Mouse (Mus musculus) myocyte (in vitro differentiated cells): ENCODE data around the gene Gna11. TPM values are rescaled to one million over a fixed set of nuclear protein-coding genes. Genes with fewer than 3 reads are reported as not detected.

Experiments used
- H3K27me3 ChIP-seq: one replicate; pipeline ENCODE4 v1.6.1; 2011; ENCODE audit not compliant: control insufficient read depth, insufficient read depth, insufficient read length
- H3K36me3 ChIP-seq: one replicate; pipeline ENCODE4 v1.6.1; 2011; ENCODE audit not compliant: control insufficient read depth, insufficient read depth
- H3K4me2 ChIP-seq: one replicate; pipeline ENCODE4 v1.6.1; 2011; ENCODE audit warnings: low read depth, control low read depth
- H3K4me3 ChIP-seq: one replicate; pipeline ENCODE4 v1.5.1; 2011; ENCODE audit warnings: mild to moderate bottlenecking, control low read depth, moderate library complexity
- H3K79me2 ChIP-seq: one replicate; pipeline ENCODE4 v1.6.1; 2011; ENCODE audit not compliant: control insufficient read depth, insufficient read depth
- H3ac ChIP-seq: one replicate; pipeline ENCODE4 v1.6.1; 2011; ENCODE audit not compliant: control insufficient read depth, insufficient read length
- CEBPB ChIP-seq: IDR thresholded peaks from 2 replicates; pipeline ENCODE4 v1.6.1; 2011; ENCODE audit warnings: mild to moderate bottlenecking, moderate library complexity; ENCODE audit not compliant: poor library complexity, insufficient read depth, severe bottlenecking
- E2F4 ChIP-seq: IDR thresholded peaks from one replicate; pipeline ENCODE4 v1.6.1; 2011; ENCODE audit warnings: mild to moderate bottlenecking, control low read depth, moderate library complexity; ENCODE audit not compliant: insufficient read depth
- MAX ChIP-seq: IDR thresholded peaks from one replicate; pipeline ENCODE4 v1.6.1; 2011; ENCODE audit warnings: low read depth, mild to moderate bottlenecking, control low read depth
- MYOD1 ChIP-seq, 3 experiments: IDR thresholded peaks; one replicate each; pipeline ENCODE4 v1.6.1; 2011; ENCODE audit warnings: control low read depth in 2 of 3, low read depth in 2 of 3, mild to moderate bottlenecking in 2 of 3, moderate library complexity in 1 of 3; ENCODE audit not compliant: insufficient read length in 2 of 3, control insufficient read depth in 1 of 3
- MYOG ChIP-seq, 3 experiments: IDR thresholded peaks; one replicate each; pipeline ENCODE4 v1.6.1; 2011; ENCODE audit warnings: control low read depth in 2 of 3, low read depth in 2 of 3, mild to moderate bottlenecking in 2 of 3; ENCODE audit not compliant: insufficient read length in 2 of 3, control insufficient read depth in 1 of 3, insufficient read depth in 1 of 3
- POLR2A ChIP-seq: IDR thresholded peaks from one replicate; pipeline ENCODE4 v1.6.1; 2011; ENCODE audit warnings: low read depth, mild to moderate bottlenecking, control low read depth, moderate library complexity; ENCODE audit not compliant: insufficient read length
- POLR2AphosphoS2 ChIP-seq: IDR thresholded peaks from one replicate; pipeline ENCODE4 v1.6.1; 2011; ENCODE audit warnings: low read depth, control low read depth; ENCODE audit not compliant: insufficient read length
- REST ChIP-seq: IDR thresholded peaks from one replicate; pipeline ENCODE4 v1.6.1; 2011; ENCODE audit warnings: mild to moderate bottlenecking, control low read depth, moderate library complexity; ENCODE audit not compliant: insufficient read depth, insufficient read length
- SRF ChIP-seq: IDR thresholded peaks from one replicate; pipeline ENCODE4 v1.6.1; 2011; ENCODE audit warnings: low read depth; ENCODE audit not compliant: control insufficient read depth, insufficient read length
- TCF12 ChIP-seq: IDR thresholded peaks from one replicate; pipeline ENCODE4 v1.6.1; 2011; ENCODE audit warnings: mild to moderate bottlenecking, control low read depth; ENCODE audit not compliant: poor library complexity, insufficient read depth, severe bottlenecking
- TCF3 ChIP-seq: IDR thresholded peaks from one replicate; pipeline ENCODE4 v1.6.1; 2011; ENCODE audit warnings: low read depth, control low read depth; ENCODE audit not compliant: insufficient read length
- USF1 ChIP-seq: IDR thresholded peaks from one replicate; pipeline ENCODE4 v1.6.1; 2011; ENCODE audit warnings: low read depth, mild to moderate bottlenecking, control low read depth, moderate library complexity
- polyA plus RNA-seq: library from polyadenylated mRNA; unstranded; fragments of >200 nt; fragmentation: generic; extraction: Trizol; gene quantifications from one replicate; pipeline ENCODE4 v1.2.1, GENCODE M21; 2012; ENCODE audit warnings: missing spikeins

Gna11 gene
- polyA plus RNA-seq, 1 experiment: 58.2 TPM

GRCm38 (mm10) chr10:81543633-81544032 lies 1.4 kb downstream of the Gna11 start:
- H3K4me3 ChIP-seq: peak overlapping the region; percentile 44
- H3K27me3 ChIP-seq: no peaks in the 10 kb centered on the region
- peak overlapping the region; percentile 82 for H3ac ChIP-seq
- TF ChIP-seq SRF (no peak), CEBPB (no peak), MYOG (IDR thresholded peaks at IDR 0.05; ENCODE audit: control insufficient read depth in 1 of 3, insufficient read depth in 1 of 3, insufficient read length in 2 of 3, low read depth in 2 of 3) (no peak), TCF3 (no peak), POLR2AphosphoS2 (no peak), MAX (no peak), USF1 (no peak), E2F4 (no peak), REST (no peak), MYOD1 (IDR thresholded peaks at IDR 0.05; ENCODE audit: control insufficient read depth in 1 of 3, insufficient read length in 2 of 3, low read depth in 2 of 3) (no peak), POLR2A (no peak), TCF12 (no peak)
- H3K79me2 ChIP-seq: peaks cover 55% of the 10 kb centered on the region
- H3K4me2 ChIP-seq: peak overlapping the region; percentile 98
- no peaks in the 10 kb centered on the region for H3K36me3 ChIP-seq

- H3K27me3 ChIP-seq: no peaks in the 10 kb centered on the region
- TF ChIP-seq USF1: no peak
- TF ChIP-seq POLR2AphosphoS2: no peak
- TF ChIP-seq E2F4: no peak
- TF ChIP-seq MAX: no peak
- no peak for TF ChIP-seq TCF3
- TF ChIP-seq MYOG (IDR thresholded peaks at IDR 0.05; ENCODE audit: control insufficient read depth in 1 of 3, insufficient read depth in 1 of 3, insufficient read length in 2 of 3, low read depth in 2 of 3): no peak
- no peak for TF ChIP-seq REST
- TF ChIP-seq TCF12: no peak
- no peak for TF ChIP-seq POLR2A
- TF ChIP-seq CEBPB: no peak
- TF ChIP-seq SRF: no peak
- TF ChIP-seq MYOD1 (IDR thresholded peaks at IDR 0.05; ENCODE audit: control insufficient read depth in 1 of 3, insufficient read length in 2 of 3, low read depth in 2 of 3): no peak
- H3K79me2 ChIP-seq: peaks cover 62% of the 10 kb centered on the region
- no peaks in the 10 kb centered on the region for H3K36me3 ChIP-seq
- peak overlapping the region; percentile 98 for H3K4me2 ChIP-seq
- H3ac ChIP-seq: peak overlapping the region; percentile 82
- peak overlapping the region; percentile 44 for H3K4me3 ChIP-seq
These were observed 2.1 kb downstream of the Gna11 start for GRCm38 (mm10) chr10:81542727-81543460.

GRCm38 (mm10) chr10:81541803-81542202 lies 3.2 kb downstream of the Gna11 start:
- no peak for TF ChIP-seq E2F4
- TF ChIP-seq MYOD1 (IDR thresholded peaks at IDR 0.05; ENCODE audit: control insufficient read depth in 1 of 3, insufficient read length in 2 of 3, low read depth in 2 of 3): no peak
- no peak for TF ChIP-seq USF1
- TF ChIP-seq MYOG (IDR thresholded peaks at IDR 0.05; ENCODE audit: control insufficient read depth in 1 of 3, insufficient read depth in 1 of 3, insufficient read length in 2 of 3, low read depth in 2 of 3): no peak
- no peak for TF ChIP-seq TCF3
- TF ChIP-seq SRF: no peak
- no peak for TF ChIP-seq REST
- TF ChIP-seq POLR2A: no peak
- no peak for TF ChIP-seq CEBPB
- TF ChIP-seq TCF12: no peak
- H3ac ChIP-seq: no peak overlapping the region
- peak overlapping the region; percentile 52 for H3K4me2 ChIP-seq
- H3K79me2 ChIP-seq: peaks cover 66% of the 10 kb centered on the region
- no peaks in the 10 kb centered on the region for H3K27me3 ChIP-seq
- no peaks in the 10 kb centered on the region for H3K36me3 ChIP-seq
- H3K4me3 ChIP-seq: no peak overlapping the region

GRCm38 (mm10) chr10:81541363-81541762 lies 3.6 kb downstream of the Gna11 start:
- Histone ChIP-seq H3K4me2 (peak overlapping the region; percentile 34), H3K36me3 (no peaks in the 10 kb centered on the region), H3K79me2 (peaks cover 71% of the 10 kb centered on the region), H3ac (no peak overlapping the region), H3K27me3 (no peaks in the 10 kb centered on the region), H3K4me3 (no peak overlapping the region)
- TF ChIP-seq SRF (no peak), TCF12 (no peak), TCF3 (no peak), REST (no peak), POLR2AphosphoS2 (no peak), MYOD1 (IDR thresholded peaks at IDR 0.05; ENCODE audit: control insufficient read depth in 1 of 3, insufficient read length in 2 of 3, low read depth in 2 of 3) (no peak), MAX (no peak), USF1 (no peak), E2F4 (no peak), MYOG (IDR thresholded peaks at IDR 0.05; ENCODE audit: control insufficient read depth in 1 of 3, insufficient read depth in 1 of 3, insufficient read length in 2 of 3, low read depth in 2 of 3) (no peak), CEBPB (no peak), POLR2A (no peak)
